Mouse (Mus musculus): ENCODE measurements around the gene Tomm40. TPM values are rescaled to one million over a fixed set of nuclear protein-coding genes. Genes with fewer than 3 reads are reported as not detected.

Tomm40 gene
- total and polyA plus RNA-seq, 2 experiments from 2014 or later, result 133 to 161 TPM

GRCm38 (mm10) chr7:19683771-19684201 is 31.5 kb downstream of the Tomm40 start:
- TF ChIP-seq CTCF (IDR thresholded peaks at IDR 0.05), result no peak
- Histone ChIP-seq H3K4me3 (ENCODE audit: low read depth, low read length) (no peak overlapping the region), H3K9ac (replicated peaks; ENCODE audit: low read length, poor library complexity, severe bottlenecking) (no peak overlapping the region), H3K27me3 (ENCODE audit: insufficient read depth, low read length) (no peaks in the 10 kb centered on the region), H3K36me3 (ENCODE audit: insufficient read depth, low read length) (no peaks in the 10 kb centered on the region), H3K4me2 (ENCODE audit: low read depth, low read length, poor library complexity, severe bottlenecking) (no peak overlapping the region), H3K9me3 (ENCODE audit: low read length) (no peaks in the 10 kb centered on the region), H3K27ac (ENCODE audit: low read depth, low read length) (no peak overlapping the region), H3K4me1 (ENCODE audit: insufficient read depth, low read length) (no peaks in the 10 kb centered on the region)
- no peak for DNase-seq (ENCODE audit: low spot score)
- 88% methylated on average over 6 of the region's 6 CpGs for WGBS
- ATAC-seq (ENCODE audit: low FRiP score), result no peak

DNA sequence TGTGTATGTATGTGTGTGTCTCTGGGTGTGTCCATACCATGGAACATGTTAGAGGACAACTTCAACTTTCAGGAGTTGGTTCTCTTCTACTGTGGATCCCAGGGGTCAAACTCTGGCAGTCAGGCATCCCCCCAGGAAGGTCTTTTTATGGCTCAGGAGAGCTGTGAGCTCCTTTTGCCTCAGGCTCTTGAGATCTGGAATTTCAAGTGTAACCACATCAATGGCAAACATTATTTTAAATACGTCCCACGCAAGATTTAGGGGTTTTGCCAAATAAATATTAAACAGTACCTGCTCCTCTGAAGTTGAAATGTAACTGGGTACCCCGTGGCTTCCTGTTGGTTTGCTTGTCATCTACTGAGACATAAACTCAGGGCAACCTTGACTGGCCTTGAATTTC is 32.3 kb downstream of the Tomm40 start:
- H3K4me1 ChIP-seq (ENCODE audit: insufficient read depth, low read length), result no peaks in the 10 kb centered on the region
- H3K9me3 ChIP-seq (ENCODE audit: low read length), result no peaks in the 10 kb centered on the region
- whole genome bisulfite sequencing, result 72% methylated on average over 3 of the region's 3 CpGs
- H3K36me3 ChIP-seq (ENCODE audit: insufficient read depth, low read length), result no peaks in the 10 kb centered on the region
- H3K4me2 ChIP-seq (ENCODE audit: low read depth, low read length, poor library complexity, severe bottlenecking), result no peak overlapping the region
- TF ChIP-seq CTCF (IDR thresholded peaks at IDR 0.05), result no peak
- H3K4me3 ChIP-seq (ENCODE audit: low read depth, low read length), result no peak overlapping the region
- ATAC-seq (ENCODE audit: low FRiP score), result no peak
- DNase-seq (ENCODE audit: low spot score), result no peak
- H3K27ac ChIP-seq (ENCODE audit: low read depth, low read length), result no peak overlapping the region
- H3K27me3 ChIP-seq (ENCODE audit: insufficient read depth, low read length), result no peaks in the 10 kb centered on the region
- H3K9ac ChIP-seq (replicated peaks; ENCODE audit: low read length, poor library complexity, severe bottlenecking), result no peak overlapping the region

DNA sequence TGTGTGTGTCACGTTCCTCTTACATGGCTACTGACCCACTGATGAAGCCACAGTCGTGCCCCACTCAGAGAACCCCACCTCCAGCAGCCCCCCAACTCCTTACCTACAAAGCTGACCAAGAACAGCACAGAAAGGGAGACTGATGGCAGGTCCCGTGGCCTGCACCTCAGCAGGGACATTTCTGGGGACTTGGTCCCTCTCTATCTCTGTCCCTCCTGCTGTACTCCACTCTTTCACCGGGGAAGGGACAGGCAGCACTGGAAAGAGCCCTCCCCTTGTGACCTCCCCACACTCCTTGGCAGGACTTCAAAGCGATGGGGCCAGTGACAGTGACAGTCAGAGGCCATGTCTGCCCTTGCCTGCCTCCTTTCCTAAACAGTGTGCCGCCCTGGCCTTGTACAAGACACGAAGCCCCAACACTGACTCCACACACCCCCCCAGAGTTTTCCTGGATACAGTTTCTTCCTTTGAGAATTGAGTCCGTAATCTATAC is 34.0 kb downstream of the Tomm40 start, which contains the start of the genes Gm44805 and Apoc4:
Gene Gm44805, minus strand, starts transcription at position 222 of the 493 bp plus-strand sequence.
Gene Apoc4, minus strand, starts transcription at position 278 of the 493 bp plus-strand sequence.
- H3K4me2 ChIP-seq (ENCODE audit: low read depth, low read length, poor library complexity, severe bottlenecking), result no peak within 1 kb of the TSS
- H3K27ac ChIP-seq (ENCODE audit: low read depth, low read length), result no peak within 1 kb of the TSS
- DNase-seq (ENCODE audit: low spot score) (no peak), ATAC-seq (ENCODE audit: low FRiP score) (no peak)
- WGBS, result 56% methylated on average over 8 of the region's 8 CpGs
- H3K36me3 ChIP-seq (ENCODE audit: insufficient read depth, low read length), result no peaks in the 10 kb centered on the region
- TF ChIP-seq CTCF (IDR thresholded peaks at IDR 0.05), result no peak
- H3K27me3 ChIP-seq (ENCODE audit: insufficient read depth, low read length), result no peaks in the 10 kb centered on the region
- no peak within 1 kb of the TSS for H3K4me3 ChIP-seq (ENCODE audit: low read depth, low read length)
- no peak within 1 kb of the TSS for H3K9ac ChIP-seq (replicated peaks; ENCODE audit: low read length, poor library complexity, severe bottlenecking)
- no peaks in the 10 kb centered on the region for H3K4me1 ChIP-seq (ENCODE audit: insufficient read depth, low read length)
- no peaks in the 10 kb centered on the region for H3K9me3 ChIP-seq (ENCODE audit: low read length)

GRCm38 (mm10) chr7:19680702-19681101 is 34.5 kb downstream of the Tomm40 start:
- ATAC-seq (ENCODE audit: low FRiP score), result no peak
- no peak overlapping the region for H3K4me3 ChIP-seq (ENCODE audit: low read depth, low read length)
- no peaks in the 10 kb centered on the region for H3K27me3 ChIP-seq (ENCODE audit: insufficient read depth, low read length)
- no peaks in the 10 kb centered on the region for H3K9me3 ChIP-seq (ENCODE audit: low read length)
- no peak for TF ChIP-seq CTCF (IDR thresholded peaks at IDR 0.05)
- no peak overlapping the region for H3K4me2 ChIP-seq (ENCODE audit: low read depth, low read length, poor library complexity, severe bottlenecking)
- 93% methylated on average over 2 of the region's 2 CpGs for WGBS
- no peak overlapping the region for H3K27ac ChIP-seq (ENCODE audit: low read depth, low read length)
- H3K36me3 ChIP-seq (ENCODE audit: insufficient read depth, low read length), result no peaks in the 10 kb centered on the region
- no peak overlapping the region for H3K9ac ChIP-seq (replicated peaks; ENCODE audit: low read length, poor library complexity, severe bottlenecking)
- H3K4me1 ChIP-seq (ENCODE audit: insufficient read depth, low read length), result no peaks in the 10 kb centered on the region
- no peak for DNase-seq (ENCODE audit: low spot score)

- Histone ChIP-seq H3K36me3 (ENCODE audit: insufficient read depth, low read length) (no peaks in the 10 kb centered on the region), H3K4me1 (ENCODE audit: insufficient read depth, low read length) (no peaks in the 10 kb centered on the region), H3K4me2 (ENCODE audit: low read depth, low read length, poor library complexity, severe bottlenecking) (no peak overlapping the region), H3K27me3 (ENCODE audit: insufficient read depth, low read length) (no peaks in the 10 kb centered on the region), H3K9me3 (ENCODE audit: low read length) (no peaks in the 10 kb centered on the region), H3K4me3 (ENCODE audit: low read depth, low read length) (no peak overlapping the region), H3K27ac (ENCODE audit: low read depth, low read length) (no peak overlapping the region), H3K9ac (replicated peaks; ENCODE audit: low read length, poor library complexity, severe bottlenecking) (no peak overlapping the region)
- no peak for TF ChIP-seq CTCF (IDR thresholded peaks at IDR 0.05)
- DNase-seq (ENCODE audit: low spot score) (no peak), ATAC-seq (ENCODE audit: low FRiP score) (no peak)
- WGBS, result 75% methylated on average over 3 of the region's 3 CpGs
These were observed 36.3 kb downstream of the Tomm40 start for GRCm38 (mm10) chr7:19678901-19679300.

DNA sequence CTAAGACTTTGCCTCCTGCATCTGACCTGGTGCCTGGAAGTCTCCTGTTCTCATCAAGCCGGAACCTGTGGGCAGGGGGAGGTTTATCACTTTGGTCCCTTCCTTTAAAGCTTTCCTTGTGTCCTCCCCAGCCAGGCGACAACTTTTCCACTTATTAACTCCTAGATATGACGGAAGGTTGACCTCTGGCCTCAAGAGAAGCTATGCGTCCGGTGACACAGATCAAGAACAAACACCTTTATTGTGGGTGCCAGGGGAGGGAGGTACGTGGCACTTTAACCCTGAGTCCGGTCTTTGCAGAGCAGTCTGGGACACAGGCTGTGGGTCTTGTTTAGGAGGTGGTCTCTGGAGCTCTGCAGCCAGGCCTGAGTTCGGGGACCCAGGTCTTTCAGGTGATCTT is 37.4 kb downstream of the Tomm40 start, which contains the start of gene Apoc2:
Gene Apoc2, minus strand, starts transcription at position 70 of the 400 bp plus-strand sequence.
- no peak for TF ChIP-seq CTCF (IDR thresholded peaks at IDR 0.05)
- Histone ChIP-seq H3K9ac (replicated peaks; ENCODE audit: low read length, poor library complexity, severe bottlenecking) (no peak within 1 kb of the TSS), H3K27ac (ENCODE audit: low read depth, low read length) (no peak within 1 kb of the TSS), H3K36me3 (ENCODE audit: insufficient read depth, low read length) (no peaks in the 10 kb centered on the region), H3K4me2 (ENCODE audit: low read depth, low read length, poor library complexity, severe bottlenecking) (no peak within 1 kb of the TSS), H3K27me3 (ENCODE audit: insufficient read depth, low read length) (no peaks in the 10 kb centered on the region), H3K4me1 (ENCODE audit: insufficient read depth, low read length) (no peaks in the 10 kb centered on the region), H3K4me3 (ENCODE audit: low read depth, low read length) (no peak within 1 kb of the TSS), H3K9me3 (ENCODE audit: low read length) (no peaks in the 10 kb centered on the region)
- 83% methylated on average over 8 of the region's 8 CpGs for WGBS
- DNase-seq (ENCODE audit: low spot score) (no peak), ATAC-seq (ENCODE audit: low FRiP score) (no peak)
